Mouse (Mus musculus): ENCODE results near the gene Zfp978. TPM values are rescaled to one million over a fixed set of nuclear protein-coding genes. Genes with fewer than 3 reads are reported as not detected.
"Not testable (repeated sequence)": the region's sequence is repeated elsewhere in the genome, so short reads cannot be mapped to it uniquely, and the experiment has no call there.

The Zfp978 gene
- polyA plus RNA-seq, 1 experiment from 2014 or later = not detected

DNA sequence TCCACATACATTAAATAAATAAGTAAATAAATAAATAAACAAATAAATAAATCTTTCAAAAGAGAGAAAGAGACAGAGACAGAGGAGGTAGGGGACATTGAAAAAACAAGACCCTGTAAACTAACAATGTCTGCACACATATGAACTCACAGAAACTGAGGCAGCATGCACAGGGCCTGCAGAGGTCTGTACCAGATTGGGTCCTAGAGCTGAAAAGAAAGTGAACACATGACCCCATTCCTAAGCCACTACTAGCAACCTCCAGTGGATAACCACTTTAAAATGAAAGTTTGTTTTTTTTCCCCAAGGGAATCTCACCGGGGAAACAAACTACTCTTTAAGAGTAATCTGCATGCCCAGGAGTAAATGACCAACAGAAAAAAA, 41.4 kb downstream of the Zfp978 start:
- peaks cover 48% of the 10 kb centered on the region for H3K9me3 ChIP-seq (replicated peaks; ENCODE audit: control insufficient read depth, low read length)
- not testable (repeated sequence) for H3K4me2 ChIP-seq (ENCODE audit: low read depth, low read length); H3K4me1 ChIP-seq (ENCODE audit: control insufficient read depth, insufficient read depth, low read length); H3K27ac ChIP-seq (ENCODE audit: low read length); H3K36me3 ChIP-seq (ENCODE audit: control insufficient read depth, insufficient read depth); H3K9ac ChIP-seq (ENCODE audit: low read length); ATAC-seq (replicated peaks; ENCODE audit: extremely low read depth, insufficient read depth, low FRiP score); H3K27me3 ChIP-seq (ENCODE audit: control insufficient read depth, insufficient read depth, low read length); H3K4me3 ChIP-seq (ENCODE audit: low read length)
- 27% methylated on average over 1 of the region's 1 CpGs for WGBS

DNA sequence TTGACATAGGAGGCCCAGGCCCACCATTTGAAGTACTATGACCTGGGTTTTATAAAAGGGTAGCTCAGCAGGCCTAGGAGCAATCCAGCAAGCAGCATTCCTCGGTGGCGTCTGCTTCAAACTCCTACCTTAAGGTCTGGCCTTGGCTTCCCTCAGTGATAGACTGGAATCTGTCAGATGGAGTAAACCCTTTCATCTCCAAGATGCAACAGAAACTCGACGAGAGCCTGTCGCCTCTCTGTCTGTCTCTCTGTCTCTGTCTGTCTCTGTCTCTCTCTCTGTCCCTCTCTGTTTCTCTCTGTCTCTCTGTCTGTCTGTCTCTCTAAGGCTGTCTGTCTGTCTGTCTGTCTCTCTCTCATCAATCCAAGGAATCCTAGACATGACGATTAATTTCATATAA, 42.4 kb downstream of the Zfp978 start:
- peaks cover 43% of the 10 kb centered on the region for H3K9me3 ChIP-seq (replicated peaks; ENCODE audit: control insufficient read depth, low read length)
- H3K4me1 ChIP-seq (ENCODE audit: control insufficient read depth, insufficient read depth, low read length); H3K4me2 ChIP-seq (ENCODE audit: low read depth, low read length); H3K36me3 ChIP-seq (ENCODE audit: control insufficient read depth, insufficient read depth); H3K27me3 ChIP-seq (ENCODE audit: control insufficient read depth, insufficient read depth, low read length); H3K27ac ChIP-seq (ENCODE audit: low read length); H3K4me3 ChIP-seq (ENCODE audit: low read length); ATAC-seq (replicated peaks; ENCODE audit: extremely low read depth, insufficient read depth, low FRiP score); H3K9ac ChIP-seq (ENCODE audit: low read length): not testable (repeated sequence)
- WGBS = 80% methylated on average over 6 of the region's 6 CpGs

DNA sequence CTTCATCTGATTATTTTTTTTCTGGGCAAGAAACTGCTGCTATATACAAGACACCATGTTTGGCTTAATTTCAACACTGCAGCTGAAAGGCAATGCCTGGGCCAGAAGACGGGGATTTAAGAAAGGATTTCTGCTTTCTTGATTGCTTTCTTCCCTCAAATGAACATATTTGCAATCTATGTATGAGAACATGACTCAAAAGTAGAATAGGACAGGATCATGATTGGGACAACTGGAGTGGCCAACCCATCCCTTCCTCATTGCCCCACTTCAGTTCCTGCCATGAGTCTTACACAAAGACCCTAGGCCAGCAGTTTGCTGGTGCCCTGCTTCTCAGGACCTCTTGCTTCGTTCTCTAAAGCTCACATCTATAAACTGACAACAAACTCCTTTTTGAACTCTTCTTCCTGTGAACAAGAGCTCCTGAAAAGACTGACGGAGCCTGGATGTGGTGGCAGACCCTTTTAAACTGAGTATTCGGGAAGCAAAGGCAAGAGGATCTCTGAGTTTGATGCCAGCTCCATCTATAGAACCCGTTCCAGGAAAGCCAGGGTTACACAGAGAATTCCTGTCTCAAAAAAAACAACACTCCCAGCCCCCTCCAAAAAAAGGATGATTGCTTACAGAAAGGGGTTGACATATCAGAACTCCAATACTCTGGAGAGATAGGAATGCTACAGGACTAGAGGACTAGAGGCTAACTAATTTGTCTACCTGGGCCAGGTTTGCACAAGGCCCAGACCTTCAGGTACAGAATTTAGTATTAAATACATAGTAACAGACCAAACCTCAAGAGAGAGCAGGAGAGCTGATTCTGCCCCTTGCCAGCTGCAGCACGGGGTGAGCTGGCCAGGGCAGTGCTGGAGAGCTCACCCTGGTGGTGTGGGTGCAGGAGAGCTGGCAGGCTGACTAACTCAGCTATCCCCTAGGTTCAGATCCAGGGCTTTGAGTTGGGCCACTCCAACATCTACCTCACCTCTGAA, 43.1 kb downstream of the Zfp978 start:
- not testable (repeated sequence) for H3K27me3 ChIP-seq (ENCODE audit: control insufficient read depth, insufficient read depth, low read length); H3K4me1 ChIP-seq (ENCODE audit: control insufficient read depth, insufficient read depth, low read length); ATAC-seq (replicated peaks; ENCODE audit: extremely low read depth, insufficient read depth, low FRiP score); H3K27ac ChIP-seq (ENCODE audit: low read length); H3K36me3 ChIP-seq (ENCODE audit: control insufficient read depth, insufficient read depth); H3K4me3 ChIP-seq (ENCODE audit: low read length); H3K9ac ChIP-seq (ENCODE audit: low read length); H3K4me2 ChIP-seq (ENCODE audit: low read depth, low read length)
- WGBS = 70% methylated on average over 5 of the region's 6 CpGs
- peaks cover 41% of the 10 kb centered on the region for H3K9me3 ChIP-seq (replicated peaks; ENCODE audit: control insufficient read depth, low read length)

DNA sequence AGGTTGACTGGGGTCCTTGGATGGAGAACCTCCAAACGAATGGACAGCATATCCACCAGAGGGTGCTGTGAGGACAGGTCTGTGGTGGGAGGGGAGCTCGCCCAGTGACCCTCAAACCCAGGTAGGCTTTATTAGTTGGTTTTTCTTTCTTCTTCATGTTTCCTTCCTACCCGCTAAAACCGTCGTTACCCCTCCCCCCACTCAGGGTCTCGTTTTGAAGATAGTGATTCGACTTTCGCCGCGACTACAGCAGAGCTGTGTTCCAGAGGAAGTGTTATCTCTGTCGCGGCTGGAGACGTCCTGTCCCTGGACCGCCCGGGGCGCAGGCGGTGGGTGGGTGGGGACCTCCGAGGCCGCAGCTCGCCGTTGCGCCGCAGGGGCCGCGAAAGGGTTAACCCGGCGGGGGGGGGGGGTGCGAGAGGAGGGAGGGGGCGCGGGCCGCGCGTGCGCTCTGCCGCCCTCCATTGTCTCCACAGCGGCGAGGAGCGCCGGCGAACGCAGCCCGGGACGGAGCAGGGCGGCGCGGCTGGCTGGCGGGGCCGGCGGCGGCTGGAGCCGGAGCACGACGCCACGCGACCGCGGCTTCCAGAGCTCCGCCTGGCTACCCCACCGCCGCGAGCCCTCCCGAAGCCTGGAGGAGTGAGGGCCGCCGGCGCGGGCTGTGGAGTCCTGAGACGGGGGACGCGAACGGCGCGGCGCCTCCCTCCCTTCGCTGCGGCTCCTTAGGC, 45.8 kb downstream of the Zfp978 start:
- ATAC-seq (replicated peaks; ENCODE audit: extremely low read depth, insufficient read depth, low FRiP score) = peak; percentile 90
- Histone ChIP-seq H3K4me3 (ENCODE audit: low read length) (peak overlapping the region; percentile 52), H3K4me1 (ENCODE audit: control insufficient read depth, insufficient read depth, low read length) (no peaks in the 10 kb centered on the region), H3K4me2 (ENCODE audit: low read depth, low read length) (peak overlapping the region; percentile 72), H3K9me3 (replicated peaks; ENCODE audit: control insufficient read depth, low read length) (peaks cover 35% of the 10 kb centered on the region), H3K9ac (ENCODE audit: low read length) (peak overlapping the region; percentile 77), H3K27ac (ENCODE audit: low read length) (0 out of 2 replicates have a peak overlapping the region, but pooled peaks have one; percentile 52), H3K36me3 (ENCODE audit: control insufficient read depth, insufficient read depth) (no peaks in the 10 kb centered on the region), H3K27me3 (ENCODE audit: control insufficient read depth, insufficient read depth, low read length) (no peaks in the 10 kb centered on the region)
- 1% methylated on average over 53 of the region's 75 CpGs for WGBS

DNA sequence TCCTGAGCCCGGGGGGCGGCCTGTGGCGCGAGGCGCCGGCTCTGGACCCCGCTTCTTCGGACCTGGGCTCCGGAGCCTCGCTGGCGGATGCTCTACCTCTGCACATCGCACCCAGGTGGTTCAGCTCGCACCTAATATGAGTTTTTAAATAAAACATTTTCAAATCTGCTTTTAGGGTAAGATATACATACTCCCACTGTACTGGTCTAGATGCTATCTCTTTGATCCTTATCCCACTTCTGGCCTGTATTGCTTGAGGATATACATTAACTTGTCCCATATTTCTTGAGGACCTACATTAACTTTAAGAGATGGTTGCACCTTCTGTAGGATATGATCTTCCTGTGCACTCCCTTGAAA, 46.3 kb downstream of the Zfp978 start:
- Histone ChIP-seq H3K27ac (ENCODE audit: low read length) (no peak overlapping the region), H3K9ac (ENCODE audit: low read length) (peak overlapping the region; percentile 77), H3K9me3 (replicated peaks; ENCODE audit: control insufficient read depth, low read length) (peaks cover 30% of the 10 kb centered on the region), H3K27me3 (ENCODE audit: control insufficient read depth, insufficient read depth, low read length) (no peaks in the 10 kb centered on the region), H3K4me3 (ENCODE audit: low read length) (peak overlapping the region; percentile 52), H3K36me3 (ENCODE audit: control insufficient read depth, insufficient read depth) (no peaks in the 10 kb centered on the region), H3K4me2 (ENCODE audit: low read depth, low read length) (peak overlapping the region; percentile 72), H3K4me1 (ENCODE audit: control insufficient read depth, insufficient read depth, low read length) (no peaks in the 10 kb centered on the region)
- WGBS = 3% methylated on average over 13 of the region's 13 CpGs
- ATAC-seq (replicated peaks; ENCODE audit: extremely low read depth, insufficient read depth, low FRiP score) = no peak

DNA sequence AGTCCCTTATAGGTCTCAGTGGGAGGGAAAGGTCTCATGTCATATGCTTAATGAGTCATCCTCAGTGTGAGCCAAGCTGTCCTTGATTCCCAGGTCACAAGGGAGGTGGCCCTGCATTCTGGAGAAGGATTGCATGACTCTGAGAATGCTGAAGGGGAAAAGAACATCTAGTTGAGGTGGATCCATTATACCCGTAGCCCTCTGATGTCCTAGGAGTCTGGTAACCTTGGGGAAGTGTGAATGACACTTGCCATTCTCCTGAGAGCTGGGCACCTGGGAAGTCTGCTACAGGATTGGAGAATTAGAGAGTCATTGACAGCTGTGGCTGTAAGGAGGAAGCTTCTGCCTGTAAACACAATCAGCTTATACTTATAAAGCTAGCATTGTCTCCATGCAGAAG, 55.3 kb downstream of the Zfp978 start:
- ATAC-seq (replicated peaks; ENCODE audit: extremely low read depth, insufficient read depth, low FRiP score) = peak; percentile 24; the same call in 1 of the 2 replicates
- not testable (repeated sequence) for H3K27me3 ChIP-seq (ENCODE audit: control insufficient read depth, insufficient read depth, low read length); H3K4me2 ChIP-seq (ENCODE audit: low read depth, low read length); H3K27ac ChIP-seq (ENCODE audit: low read length); H3K9ac ChIP-seq (ENCODE audit: low read length); H3K36me3 ChIP-seq (ENCODE audit: control insufficient read depth, insufficient read depth); H3K4me3 ChIP-seq (ENCODE audit: low read length); H3K4me1 ChIP-seq (ENCODE audit: control insufficient read depth, insufficient read depth, low read length)
- 64% methylated on average over 1 of the region's 1 CpGs for WGBS
- H3K9me3 ChIP-seq (replicated peaks; ENCODE audit: control insufficient read depth, low read length) = peaks cover 31% of the 10 kb centered on the region

DNA sequence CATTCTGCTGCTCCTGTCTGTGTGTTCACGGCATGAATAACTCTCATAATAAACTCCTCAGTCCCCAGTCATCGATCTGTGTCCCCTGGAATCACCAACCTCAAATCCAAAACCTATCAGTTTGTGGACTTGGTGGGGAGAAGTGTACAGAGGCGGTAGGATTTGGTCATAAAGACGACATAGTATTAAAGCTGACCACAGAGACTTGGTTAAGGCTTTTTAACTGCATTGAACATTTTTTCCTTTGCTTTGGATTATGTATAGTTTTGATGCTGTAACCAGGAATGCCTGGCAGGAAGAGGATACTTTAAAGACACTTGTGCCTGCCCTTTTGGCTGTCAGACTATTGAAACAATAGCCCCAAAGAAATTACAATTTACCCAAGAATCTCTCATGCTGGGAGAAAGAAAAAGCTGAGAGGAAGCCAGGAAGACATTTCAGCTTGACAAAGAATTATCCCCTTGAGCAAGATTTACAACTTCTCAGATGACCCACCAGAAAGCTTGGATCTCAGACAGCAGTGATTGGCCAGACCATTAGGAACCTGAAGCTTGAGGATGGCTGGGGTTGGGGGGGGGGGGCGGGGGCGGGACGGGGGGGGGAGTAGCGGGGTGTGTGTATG, 56.2 kb downstream of the Zfp978 start:
- Histone ChIP-seq H3K36me3 (ENCODE audit: control insufficient read depth, insufficient read depth) (no peaks in the 10 kb centered on the region), H3K27me3 (ENCODE audit: control insufficient read depth, insufficient read depth, low read length) (no peaks in the 10 kb centered on the region), H3K27ac (ENCODE audit: low read length) (no peak overlapping the region), H3K4me2 (ENCODE audit: low read depth, low read length) (no peak overlapping the region), H3K9ac (ENCODE audit: low read length) (no peak overlapping the region), H3K4me3 (ENCODE audit: low read length) (no peak overlapping the region), H3K9me3 (replicated peaks; ENCODE audit: control insufficient read depth, low read length) (peaks cover 35% of the 10 kb centered on the region), H3K4me1 (ENCODE audit: control insufficient read depth, insufficient read depth, low read length) (no peaks in the 10 kb centered on the region)
- WGBS = 56% methylated on average over 8 of the region's 8 CpGs
- ATAC-seq (replicated peaks; ENCODE audit: extremely low read depth, insufficient read depth, low FRiP score) = no peak

DNA sequence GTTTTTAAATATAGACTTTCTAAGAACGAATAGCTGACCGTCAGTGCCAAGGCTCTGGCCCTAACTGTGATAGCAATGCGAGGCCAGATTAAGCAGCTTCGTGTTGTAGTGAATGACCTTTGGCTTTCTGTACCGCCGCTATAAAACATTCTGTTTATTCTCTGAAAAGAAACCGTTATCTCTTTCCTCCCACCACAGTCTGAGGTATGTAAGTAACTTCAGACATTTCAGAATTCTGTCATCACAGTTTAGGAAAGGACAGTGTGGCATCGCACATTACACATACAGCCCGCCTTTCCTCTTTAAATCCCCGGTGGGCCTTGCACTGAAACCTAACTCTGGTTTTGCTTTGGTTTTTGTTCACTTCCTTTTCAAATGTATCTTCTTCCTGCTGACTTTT, 56.8 kb downstream of the Zfp978 start:
- no peak overlapping the region for H3K4me3 ChIP-seq (ENCODE audit: low read length)
- H3K27ac ChIP-seq (ENCODE audit: low read length) = no peak overlapping the region
- no peaks in the 10 kb centered on the region for H3K4me1 ChIP-seq (ENCODE audit: control insufficient read depth, insufficient read depth, low read length)
- WGBS = 53% methylated on average over 10 of the region's 10 CpGs
- H3K36me3 ChIP-seq (ENCODE audit: control insufficient read depth, insufficient read depth) = no peaks in the 10 kb centered on the region
- no peak overlapping the region for H3K9ac ChIP-seq (ENCODE audit: low read length)
- no peak for ATAC-seq (replicated peaks; ENCODE audit: extremely low read depth, insufficient read depth, low FRiP score)
- no peaks in the 10 kb centered on the region for H3K27me3 ChIP-seq (ENCODE audit: control insufficient read depth, insufficient read depth, low read length)
- H3K4me2 ChIP-seq (ENCODE audit: low read depth, low read length) = no peak overlapping the region
- H3K9me3 ChIP-seq (replicated peaks; ENCODE audit: control insufficient read depth, low read length) = peaks cover 35% of the 10 kb centered on the region

DNA sequence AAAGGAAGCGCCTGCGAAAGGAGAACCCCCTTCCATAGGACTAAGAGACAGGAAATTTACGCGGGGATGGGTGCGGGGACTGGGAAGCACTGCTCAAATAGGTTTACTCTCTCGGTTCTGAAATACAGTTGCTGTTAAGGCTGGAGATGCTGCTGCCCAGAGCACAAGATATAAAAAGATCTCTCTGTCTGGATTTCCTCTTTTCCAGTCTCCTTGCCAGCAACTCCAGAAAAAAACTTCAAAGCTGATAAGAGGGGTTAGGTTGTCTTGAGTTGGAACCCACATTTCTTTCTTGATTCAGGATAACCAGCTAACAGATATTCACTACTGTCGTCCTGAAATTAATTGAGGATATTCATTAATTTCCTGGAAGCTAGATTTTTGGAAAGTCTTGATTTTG, 57.2 kb downstream of the Zfp978 start:
- H3K36me3 ChIP-seq (ENCODE audit: control insufficient read depth, insufficient read depth); H3K4me1 ChIP-seq (ENCODE audit: control insufficient read depth, insufficient read depth, low read length); H3K27ac ChIP-seq (ENCODE audit: low read length); H3K4me2 ChIP-seq (ENCODE audit: low read depth, low read length); H3K4me3 ChIP-seq (ENCODE audit: low read length); ATAC-seq (replicated peaks; ENCODE audit: extremely low read depth, insufficient read depth, low FRiP score); H3K27me3 ChIP-seq (ENCODE audit: control insufficient read depth, insufficient read depth, low read length); H3K9ac ChIP-seq (ENCODE audit: low read length): not testable (repeated sequence)
- H3K9me3 ChIP-seq (replicated peaks; ENCODE audit: control insufficient read depth, low read length) = peaks cover 39% of the 10 kb centered on the region
- WGBS = 61% methylated on average over 7 of the region's 7 CpGs
